In the genomic region with DNA sequence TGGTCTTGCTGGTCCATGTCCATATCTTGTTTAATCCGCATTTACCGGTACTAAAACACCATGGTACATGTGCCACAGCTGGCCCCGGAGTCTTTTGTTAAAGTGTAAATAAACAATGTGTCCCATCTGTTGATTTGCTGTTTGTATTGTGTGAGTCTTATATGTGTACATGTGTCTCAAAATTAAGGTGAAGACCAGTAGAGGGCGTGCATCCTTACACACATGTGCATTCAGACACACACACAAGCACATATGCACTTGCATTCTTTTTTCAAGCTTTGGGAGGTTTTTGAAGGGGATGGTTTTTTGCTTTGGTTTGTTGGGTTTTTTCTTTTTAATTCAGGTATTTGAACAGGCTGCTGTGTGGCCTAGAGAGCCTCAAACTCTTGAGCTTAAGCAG, we compare ENCODE assay signal across 12 mouse cellular contexts. TPM values are rescaled to one million over a fixed set of nuclear protein-coding genes. Genes with fewer than 3 reads are reported as not detected.
A peak's percentile ranks its signal among the peaks of the same experiment; 100 is the strongest.
DNase-seq lines count a peak whose midpoint lies in the region; ATAC-seq and TF ChIP-seq lines count a peak whose summit lies in the region.
"Had no signal": no experiment of that assay in that cellular context is flagged by ENCODE, and none has a peak within 500 bp of the region (broad histone marks: within the 10 kb centered on the region; RNA-seq: fewer than 3 reads in every experiment).

No protein-coding gene starts in this region.

- no peaks in the 10 kb centered on the region for H3K9me3 ChIP-seq in heart, postnatal 0 days (replicated peaks; ENCODE audit: control insufficient read depth, low read length)
- peaks cover 2% of the 10 kb centered on the region; the same call in 1 of the 2 replicates for H3K9me3 ChIP-seq in heart, embryonic 12.5 days (replicated peaks)
- H3K9me3 ChIP-seq: forebrain, embryonic 13.5 days; liver, embryonic 15.5 days; neural tube, embryonic 13.5 days had no signal

- no peak for TF ChIP-seq EP300 in heart, postnatal 0 days (IDR thresholded peaks at IDR 0.05; ENCODE audit: low read depth)

- no peaks in the 10 kb centered on the region for H3K4me1 ChIP-seq in heart, postnatal 0 days (ENCODE audit: control insufficient read depth, insufficient read depth)
- no peaks in the 10 kb centered on the region for H3K4me1 ChIP-seq in heart, embryonic 12.5 days (replicated peaks)
- H3K4me1 ChIP-seq: forebrain, embryonic 13.5 days; liver, embryonic 15.5 days; neural tube, embryonic 13.5 days had no signal

- peaks cover 88% of the 10 kb centered on the region for H3K36me3 ChIP-seq in heart, postnatal 0 days (replicated peaks; ENCODE audit: control insufficient read depth, insufficient read depth, low read length)
- H3K36me3 ChIP-seq in heart, embryonic 12.5 days: peaks cover 88% of the 10 kb centered on the region

- no peak overlapping the region for H3K4me3 ChIP-seq in heart, postnatal 0 days (ENCODE audit: low read depth, low read length)
- no peak overlapping the region for H3K4me3 ChIP-seq in heart, embryonic 12.5 days
- H3K4me3 ChIP-seq: forebrain, embryonic 13.5 days; liver, embryonic 15.5 days; neural tube, embryonic 13.5 days had no signal

- no peak for ATAC-seq in heart, postnatal 0 days (ENCODE audit: insufficient read depth, low read depth)
- ATAC-seq in heart, embryonic 12.5 days (ENCODE audit: insufficient number of reproducible peaks, low FRiP score): no peak
- ATAC-seq: forebrain, embryonic 13.5 days had no signal

- TF ChIP-seq CTCF in heart, postnatal 0 days (IDR thresholded peaks at IDR 0.05; ENCODE audit: low read depth): peak; percentile 18

- no peak for DNase-seq in heart, postnatal 0 days (ENCODE audit: low spot score)
- DNase-seq in lung, postnatal 36 days: peak; percentile 12
- DNase-seq in lung, postnatal 4 days: no peak
- peak; percentile 29 for DNase-seq in NIH3T3 (ENCODE audit: low read depth)
- DNase-seq in retina, postnatal 1 day: peak; percentile 34
- no peak for DNase-seq in layer of hippocampus, postnatal 14 days (ENCODE audit: low spot score in 2 of 2)
- DNase-seq: adrenal gland, adult 2 months; gastrocnemius, postnatal 36 days had no signal

- 91% methylated on average over 4 of the region's 4 CpGs for WGBS in heart, postnatal 0 days
- 86% methylated on average over 4 of the region's 4 CpGs for WGBS in heart, embryonic 12.5 days

- no peak overlapping the region for H3K4me2 ChIP-seq in heart, postnatal 0 days (ENCODE audit: low read depth, low read length)
- no peak overlapping the region for H3K4me2 ChIP-seq in heart, embryonic 12.5 days
- H3K4me2 ChIP-seq: forebrain, embryonic 13.5 days; liver, embryonic 15.5 days; neural tube, embryonic 13.5 days had no signal

- H3K27ac ChIP-seq in heart, postnatal 0 days (ENCODE audit: low read depth): no peak overlapping the region
- H3K27ac ChIP-seq in heart, embryonic 12.5 days (ENCODE audit: poor library complexity, severe bottlenecking): no peak overlapping the region
- H3K27ac ChIP-seq: forebrain, embryonic 13.5 days; liver, embryonic 15.5 days; neural tube, embryonic 13.5 days had no signal

- H3K9ac ChIP-seq in heart, postnatal 0 days (replicated peaks; ENCODE audit: low read depth, low read length): no peak overlapping the region
- no peak overlapping the region for H3K9ac ChIP-seq in heart, embryonic 12.5 days
- H3K9ac ChIP-seq: forebrain, embryonic 13.5 days; liver, embryonic 15.5 days; neural tube, embryonic 13.5 days had no signal

- no peaks in the 10 kb centered on the region for H3K27me3 ChIP-seq in heart, postnatal 0 days (ENCODE audit: control insufficient read depth, insufficient read depth, low read length)
- no peaks in the 10 kb centered on the region for H3K27me3 ChIP-seq in heart, embryonic 12.5 days (replicated peaks)
- H3K27me3 ChIP-seq: forebrain, embryonic 13.5 days; liver, embryonic 15.5 days; neural tube, embryonic 13.5 days had no signal

RNA-seq across cellular contexts. Expression of a gene that starts 16.7 kb away (rescaled TPM):
- total RNA-seq in heart, postnatal 0 days (2014; rRNA removed; ENCODE audit: low replicate concordance): 36.8 and 39.2 TPM in 2 replicates
- 41.2 and 41.4 TPM in 2 replicates for polyA plus RNA-seq in heart, postnatal 0 days (2015; fragmentation: Nextera tagmentation; extraction: Ambion mirVana)
- 84.5 and 85.5 TPM in 2 replicates for polyA plus RNA-seq in heart, embryonic 12.5 days (2016; fragmentation: Nextera tagmentation; extraction: Ambion mirVana)
- 10 to 100 TPM; 31.8 to 34.2 TPM for total RNA-seq in layer of hippocampus, postnatal 14 days (2021)

RNA-seq across cellular contexts. Expression of a gene that starts 16.9 kb away (rescaled TPM):
- 19.6 and 20.0 TPM in 2 replicates for total RNA-seq in heart, postnatal 0 days (2014; rRNA removed; ENCODE audit: low replicate concordance)
- 39.6 and 46.8 TPM in 2 replicates for polyA plus RNA-seq in heart, postnatal 0 days (2015; fragmentation: Nextera tagmentation; extraction: Ambion mirVana)
- polyA plus RNA-seq in heart, embryonic 12.5 days (2016; fragmentation: Nextera tagmentation; extraction: Ambion mirVana): 46.2 and 48.2 TPM in 2 replicates
- 10 to 100 TPM; 64.8 to 70.9 TPM for total RNA-seq in layer of hippocampus, postnatal 14 days (2021)

Comparison
In these comparisons a context has a peak if more than half of its experiments do, and no peak if none do; other contexts are left out.
1. DNase-seq: peak in lung, postnatal 36 days (single experiment), NIH3T3 (single experiment) and retina, postnatal 1 day (single experiment); none in heart, postnatal 0 days (single experiment), lung, postnatal 4 days (0 of 2) and layer of hippocampus, postnatal 14 days (0 of 2).